Mouse (Mus musculus) gastrocnemius, adult 2 months (tissue): Measurements from ENCODE around the gene Cpeb4. TPM values are rescaled to one million over a fixed set of nuclear protein-coding genes. Genes with fewer than 3 reads are reported as not detected.

ENCODE experiments used
- DNase-seq: peaks from one replicate; pipeline ENCODE4 v3.0.0; 2022
- H3K27ac ChIP-seq: fragments of 200-600 bp; 2 replicates; pipeline ENCODE4 v1.8.1; 2022; ENCODE audit warnings: mild to moderate bottlenecking
- H3K4me3 ChIP-seq: fragments of 200-600 bp; 2 replicates; pipeline ENCODE4 v1.8.1; 2022; ENCODE audit warnings: mild to moderate bottlenecking, moderate library complexity
- CTCF ChIP-seq: fragments of 200-600 bp; IDR thresholded peaks from 2 replicates; pipeline ENCODE4 v1.8.1; 2022; ENCODE audit warnings: antibody characterized with exemption, mild to moderate bottlenecking, moderate library complexity
- intact Hi-C: fragments of 180-260 bp; cut with DNase I; formaldehyde crosslinking; loops from one replicate; pipeline ENCODE4 v1.15.1; 2025
- total RNA-seq, 2 experiments: library from RNA; stranded (reverse); gene quantifications; 2 replicates each; pipeline ENCODE4 v1.2.3; 2021

The Cpeb4 gene
- total RNA-seq, 2 experiments from 2014 or later = 95.0 to 120 TPM

DNA sequence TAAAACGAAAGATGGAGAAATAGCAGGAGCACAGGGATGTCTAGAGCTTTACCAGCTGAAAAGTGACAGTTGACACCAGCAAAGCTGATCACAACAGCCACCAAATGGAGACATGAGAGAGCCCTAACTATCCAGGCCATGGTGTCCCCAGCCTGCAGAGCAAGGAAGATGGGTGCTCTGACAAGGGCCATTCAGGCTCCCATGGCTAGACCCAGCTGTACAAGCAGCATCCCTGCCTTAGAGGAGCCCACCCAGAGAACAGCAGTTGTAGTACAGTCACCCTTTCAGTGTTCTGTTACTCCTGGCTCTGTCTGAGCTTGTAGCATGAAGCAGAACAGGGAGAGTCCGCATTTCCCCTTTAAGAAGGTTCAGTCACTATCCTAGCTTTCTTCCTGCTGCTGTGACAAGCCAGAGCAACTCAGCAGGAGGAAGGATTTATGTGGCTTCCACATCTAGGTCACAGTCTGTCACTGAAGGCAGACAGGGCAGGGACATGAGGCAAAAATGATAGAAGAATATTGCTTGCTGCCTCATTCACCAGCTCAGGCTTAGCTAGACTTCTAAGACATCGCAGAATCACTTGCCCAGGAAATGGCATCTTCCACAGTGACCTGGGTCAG, 21.7 kb upstream of the Cpeb4 start:
- intact Hi-C loops = no loop called here
- no peak for TF ChIP-seq CTCF
- DNase-seq = no peak
- Histone ChIP-seq H3K4me3 (no peak overlapping the region), H3K27ac (peak overlapping the region; percentile 64)

DNA sequence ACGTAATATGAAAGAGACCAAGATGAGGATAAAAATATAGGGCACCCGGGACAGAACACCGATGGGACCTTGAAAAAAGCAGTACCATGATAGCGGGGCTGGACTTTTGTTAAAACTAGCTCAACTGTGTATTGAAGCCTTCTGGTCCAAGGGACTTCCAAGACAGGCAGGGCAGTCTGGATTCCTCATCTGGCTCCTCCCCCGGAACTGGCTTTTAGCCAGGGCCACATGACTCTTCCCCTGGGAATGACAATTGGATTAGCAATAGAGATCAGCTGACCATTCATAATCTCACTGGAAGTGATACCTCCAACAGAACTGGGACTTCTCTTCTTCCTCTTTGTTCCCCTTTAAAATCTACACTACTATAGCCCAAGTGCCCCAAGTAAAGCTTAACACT, 21.0 kb upstream of the Cpeb4 start:
- peak overlapping the region; percentile 64 for H3K27ac ChIP-seq
- intact Hi-C loops = no loop called here
- no peak overlapping the region for H3K4me3 ChIP-seq
- peak; percentile 66 for DNase-seq
- TF ChIP-seq CTCF = no peak

DNA sequence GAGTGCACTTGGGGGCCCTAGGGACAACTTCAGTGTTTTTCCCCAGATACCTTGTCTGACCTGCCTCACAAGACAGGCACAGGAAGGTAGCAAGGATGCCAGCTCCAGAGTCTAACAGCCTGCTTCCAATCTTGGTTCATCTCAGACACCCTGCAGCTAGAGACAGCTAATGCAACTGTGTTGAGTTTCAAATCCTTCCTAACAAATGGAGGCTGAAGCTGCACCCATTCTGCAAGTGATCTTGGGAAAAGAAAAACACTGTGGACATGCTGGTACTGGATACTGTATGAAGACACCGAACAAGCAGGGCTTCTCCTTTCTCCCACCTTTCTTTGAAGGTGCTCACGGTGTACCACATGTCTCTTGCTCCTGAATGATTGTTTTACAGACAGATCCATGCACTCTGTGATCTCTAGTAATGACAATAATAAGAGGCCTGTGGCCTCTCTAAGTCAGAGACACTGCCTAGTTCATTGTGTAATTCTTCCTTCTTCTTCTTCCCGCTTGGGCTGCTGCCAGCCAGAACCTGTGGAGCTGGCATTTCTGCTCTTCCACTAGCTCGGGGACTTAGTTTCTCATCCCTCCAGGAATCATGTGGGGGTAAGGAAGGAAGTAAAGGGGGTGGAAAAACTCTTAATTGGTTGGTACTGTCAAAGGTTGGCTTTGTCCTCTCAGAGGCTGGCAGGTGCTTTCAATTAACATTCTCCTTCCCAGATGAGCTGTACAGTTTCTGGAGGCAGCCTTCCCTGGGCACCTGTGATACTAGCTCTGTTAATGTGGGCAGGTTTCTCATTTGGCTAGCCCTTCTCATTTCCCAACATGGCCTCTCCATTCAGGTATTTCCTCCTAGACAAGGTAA, 20.1 kb upstream of the Cpeb4 start:
- no peak for TF ChIP-seq CTCF
- no peak for DNase-seq
- no peak overlapping the region for H3K4me3 ChIP-seq
- H3K27ac ChIP-seq = no peak overlapping the region
- intact Hi-C loops = no loop called here

DNA sequence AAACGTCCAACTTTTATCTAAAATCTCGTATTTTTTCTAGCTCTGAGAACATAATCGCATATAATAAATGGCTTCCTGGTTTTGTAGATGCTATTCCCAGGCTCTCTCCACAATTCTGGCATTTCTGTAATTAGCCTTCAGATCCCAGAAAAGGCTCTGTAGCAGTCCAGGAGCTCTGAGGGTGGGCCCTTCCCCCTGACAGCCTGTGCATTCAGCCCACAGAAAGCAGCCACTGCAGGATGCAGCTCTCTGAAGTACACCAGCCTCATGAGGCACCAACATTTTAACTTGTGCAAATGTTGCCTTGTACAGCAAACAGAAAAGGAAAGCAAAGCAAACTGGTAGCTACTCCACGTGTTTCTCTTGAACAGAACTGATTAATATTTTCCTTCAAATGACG, 17.1 kb upstream of the Cpeb4 start:
- no peak for TF ChIP-seq CTCF
- Histone ChIP-seq H3K4me3 (no peak overlapping the region), H3K27ac (no peak overlapping the region)
- no peak for DNase-seq
- intact Hi-C loops = no loop called here

GRCm38 (mm10) chr11:31857479-31857878, 14.5 kb upstream of the Cpeb4 start:
- no peak overlapping the region for H3K27ac ChIP-seq
- DNase-seq = no peak
- no peak for TF ChIP-seq CTCF
- intact Hi-C loops = no loop called here
- no peak overlapping the region for H3K4me3 ChIP-seq

DNA sequence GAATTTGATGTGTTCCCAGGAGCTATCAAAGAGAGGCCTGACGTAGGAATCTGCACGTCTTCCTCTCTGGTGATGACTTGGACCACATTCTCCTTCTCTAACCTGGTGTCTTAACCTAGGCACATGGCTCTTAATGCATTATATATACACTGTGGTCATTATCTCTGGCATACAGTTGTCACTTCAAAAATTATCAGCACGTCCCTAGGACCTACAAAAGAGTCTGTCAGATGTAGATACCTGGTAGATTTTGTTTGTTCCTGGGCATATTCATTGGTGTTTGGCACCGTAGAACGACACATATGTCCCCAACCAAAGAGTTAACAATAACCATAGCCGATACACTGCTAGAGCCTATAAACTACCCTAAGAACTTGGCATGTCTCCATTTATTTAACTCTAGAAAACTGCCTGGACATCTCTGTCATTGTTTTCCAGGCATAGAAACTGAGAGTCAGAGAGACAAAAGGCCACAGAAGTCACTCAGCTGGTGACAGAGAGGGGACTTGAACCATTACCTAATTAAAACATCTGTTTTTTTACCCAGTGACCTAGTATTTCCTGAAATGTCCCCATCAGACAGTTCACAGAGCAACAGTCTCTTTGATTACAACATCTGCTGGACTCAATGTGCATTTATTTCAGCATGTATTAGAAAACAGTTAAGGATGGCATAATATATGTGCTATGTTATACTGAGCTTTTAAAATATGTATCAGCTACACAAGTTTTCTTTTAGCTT, 10.7 kb upstream of the Cpeb4 start:
- no peak for DNase-seq
- TF ChIP-seq CTCF = no peak
- no peak overlapping the region for H3K27ac ChIP-seq
- intact Hi-C loops = no loop called here
- no peak overlapping the region for H3K4me3 ChIP-seq

GRCm38 (mm10) chr11:31867976-31868375, 4.0 kb upstream of the Cpeb4 start:
- TF ChIP-seq CTCF = no peak
- Histone ChIP-seq H3K27ac (no peak overlapping the region), H3K4me3 (no peak overlapping the region)
- DNase-seq = no peak
- intact Hi-C loops = no loop called here

GRCm38 (mm10) chr11:31870285-31871010, 1.6 kb upstream of the Cpeb4 start:
- peak; percentile 100 for DNase-seq
- intact Hi-C loops = loop anchor here (2.0 to 5.0 kb wide), 3 partner anchors 32 to 194 kb away; no protein-coding TSS in a partner anchor
- H3K4me3 ChIP-seq = peak overlapping the region; percentile 95
- TF ChIP-seq CTCF = no peak
- peak overlapping the region; percentile 98 for H3K27ac ChIP-seq

DNA sequence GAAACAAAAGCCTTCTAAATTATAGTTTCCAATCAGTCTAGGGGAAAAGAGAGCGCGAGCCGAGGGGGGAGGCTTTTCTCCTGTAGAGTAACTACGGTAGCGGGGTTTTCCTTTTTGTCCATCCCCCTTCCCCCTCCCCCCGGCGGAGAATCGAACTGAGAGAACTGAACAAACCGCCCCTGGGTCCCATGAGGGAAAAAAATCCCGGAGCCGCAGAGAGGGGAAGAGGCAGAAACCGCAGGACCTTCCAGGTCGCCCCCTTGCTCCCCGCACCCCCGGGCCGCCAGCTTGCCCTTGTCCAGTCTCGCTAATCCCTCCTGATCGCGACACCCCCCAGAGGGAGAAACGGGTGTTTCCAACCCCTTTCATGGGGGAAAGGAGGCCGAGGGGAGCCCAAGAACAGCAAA, 873 bp upstream of the Cpeb4 start:
- intact Hi-C loops = loop anchor here (2.0 to 5.0 kb wide), 3 partner anchors 32 to 194 kb away; no protein-coding TSS in a partner anchor
- no peak for TF ChIP-seq CTCF

DNA sequence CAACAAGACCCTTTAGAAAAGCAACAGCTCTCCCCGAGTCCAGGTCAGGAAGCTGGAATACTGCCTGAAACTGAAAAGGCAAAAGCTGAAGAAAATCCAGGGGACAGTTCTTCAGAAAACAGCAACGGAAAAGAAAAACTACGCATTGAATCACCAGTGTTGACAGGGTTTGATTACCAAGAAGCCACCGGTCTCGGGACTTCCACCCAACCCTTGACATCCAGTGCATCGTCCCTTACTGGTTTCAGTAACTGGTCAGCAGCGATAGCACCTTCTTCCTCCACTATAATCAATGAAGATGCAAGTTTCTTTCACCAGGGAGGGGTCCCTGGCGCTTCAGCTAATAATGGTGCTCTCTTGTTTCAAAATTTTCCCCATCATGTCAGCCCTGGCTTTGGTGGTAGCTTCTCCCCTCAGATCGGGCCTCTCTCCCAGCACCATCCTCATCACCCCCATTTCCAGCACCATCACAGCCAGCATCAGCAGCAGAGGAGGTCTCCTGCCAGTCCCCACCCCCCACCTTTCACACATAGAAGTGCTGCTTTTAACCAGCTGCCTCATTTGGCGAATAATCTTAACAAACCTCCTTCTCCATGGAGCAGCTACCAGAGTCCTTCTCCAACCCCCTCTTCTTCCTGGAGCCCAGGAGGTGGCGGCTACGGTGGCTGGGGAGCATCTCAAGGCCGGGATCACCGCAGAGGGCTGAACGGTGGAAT, 693 bp downstream of the Cpeb4 start:
- peak; percentile 55 for DNase-seq
- peak overlapping the region; percentile 95 for H3K4me3 ChIP-seq
- peak overlapping the region; percentile 98 for H3K27ac ChIP-seq
- TF ChIP-seq CTCF = no peak
- intact Hi-C loops = loop anchor here (2.0 to 5.0 kb wide), 2 partner anchors 28 to 160 kb away; no protein-coding TSS in a partner anchor

More for the DNA sequence above, 873 bp upstream of the Cpeb4 start:
- peak overlapping the region; percentile 95 for H3K4me3 ChIP-seq
- peak overlapping the region; percentile 98 for H3K27ac ChIP-seq
- peak; percentile 75 for DNase-seq

GRCm38 (mm10) chr11:31874071-31874470, 2.1 kb downstream of the Cpeb4 start:
- intact Hi-C loops = loop anchor here (5.0 kb wide), 1 partner anchor 162 kb away; no protein-coding TSS in a partner anchor
- no peak for TF ChIP-seq CTCF
- peak overlapping the region; percentile 95 for H3K4me3 ChIP-seq
- H3K27ac ChIP-seq = peak overlapping the region; percentile 98
- no peak for DNase-seq
